Mouse (Mus musculus): Measurements from ENCODE around the gene Cdca5.
A peak's percentile ranks its signal among the peaks of the same experiment; 100 is the strongest.
"Not testable (repeated sequence)": the region's sequence is repeated elsewhere in the genome, so short reads cannot be mapped to it uniquely, and the experiment has no call there.

The Cdca5 gene

DNA sequence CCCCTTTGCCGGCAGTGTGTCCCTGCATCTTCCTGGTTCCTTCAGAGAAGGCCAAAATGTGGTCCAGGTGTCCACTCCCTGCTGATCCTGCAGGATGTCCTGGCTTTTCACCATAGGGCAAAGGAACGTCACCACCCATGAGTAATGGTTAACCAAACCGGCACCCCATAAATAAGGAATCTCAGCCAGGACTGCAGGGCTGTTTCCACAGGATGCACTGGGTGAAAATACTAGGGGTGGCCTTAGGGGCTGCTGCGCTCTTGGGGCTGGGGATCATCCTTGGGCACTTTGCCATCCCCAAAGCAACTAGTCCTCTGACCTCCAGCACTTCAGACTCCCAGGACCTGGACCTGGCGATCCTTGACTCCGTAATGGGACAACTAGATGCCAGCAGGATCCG lies 20.8 kb downstream of the Cdca5 start, which contains the start of gene Naaladl1:
Naaladl1 (plus strand) TSS at position 197 of the 400 bp plus-strand sequence.
- no peak for DNase-seq

DNA sequence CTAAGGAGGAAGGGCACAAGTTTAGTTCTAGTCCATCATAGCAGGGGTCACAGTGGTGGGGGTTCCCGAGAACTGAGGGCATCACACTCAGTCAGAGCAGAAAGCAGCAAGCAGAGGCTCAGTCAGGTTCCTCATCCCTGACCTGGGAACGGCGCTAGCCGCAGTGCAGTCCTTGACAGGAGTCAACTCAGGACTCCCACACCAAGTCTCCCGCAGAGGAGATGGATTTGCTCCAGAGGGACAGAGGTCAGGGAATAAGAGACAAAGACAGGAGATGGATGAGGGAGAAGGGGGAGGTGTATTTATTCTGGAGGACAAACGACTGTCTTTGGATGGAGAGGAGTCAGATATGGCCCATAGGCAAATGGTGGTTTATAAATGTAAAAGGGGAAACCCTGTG lies 28.3 kb downstream of the Cdca5 start:
- no peak for DNase-seq

DNA sequence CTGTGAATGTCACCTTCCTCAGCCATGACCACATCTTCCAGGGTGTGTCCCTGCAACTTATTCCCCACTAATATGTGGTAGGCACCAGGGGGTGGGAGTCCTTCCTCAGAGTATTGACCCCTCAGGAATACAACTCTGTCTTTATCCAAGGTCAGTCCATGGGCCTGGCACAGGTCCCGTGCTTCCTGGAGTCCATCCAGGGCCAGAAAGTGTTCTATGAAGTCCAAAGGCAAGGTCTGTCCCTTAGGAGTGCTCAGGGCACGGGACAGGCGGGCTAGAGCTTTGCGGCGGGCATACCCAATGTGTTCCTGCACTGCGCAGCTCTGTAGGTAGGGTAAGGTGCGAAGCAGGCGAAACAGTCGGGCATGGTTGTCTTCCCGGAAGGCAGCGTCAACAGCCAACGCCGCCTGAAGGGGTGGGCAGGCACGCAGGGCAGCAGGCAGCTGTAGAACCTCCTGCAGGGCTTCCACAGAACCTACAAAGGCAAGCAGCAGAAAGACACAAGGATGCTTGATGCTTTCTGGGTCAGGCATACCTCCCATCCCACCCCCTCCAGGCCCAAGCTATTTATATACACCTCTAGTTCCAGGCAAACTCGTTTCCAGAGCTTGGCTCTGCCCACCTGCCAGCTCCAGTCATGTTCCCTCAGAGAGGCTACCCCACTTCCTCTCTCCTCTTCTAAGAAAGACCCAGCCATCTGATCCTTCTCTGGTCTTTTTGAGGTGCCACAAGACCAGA lies 31.5 kb downstream of the Cdca5 start:
- DNase-seq = peak; percentile 60

DNA sequence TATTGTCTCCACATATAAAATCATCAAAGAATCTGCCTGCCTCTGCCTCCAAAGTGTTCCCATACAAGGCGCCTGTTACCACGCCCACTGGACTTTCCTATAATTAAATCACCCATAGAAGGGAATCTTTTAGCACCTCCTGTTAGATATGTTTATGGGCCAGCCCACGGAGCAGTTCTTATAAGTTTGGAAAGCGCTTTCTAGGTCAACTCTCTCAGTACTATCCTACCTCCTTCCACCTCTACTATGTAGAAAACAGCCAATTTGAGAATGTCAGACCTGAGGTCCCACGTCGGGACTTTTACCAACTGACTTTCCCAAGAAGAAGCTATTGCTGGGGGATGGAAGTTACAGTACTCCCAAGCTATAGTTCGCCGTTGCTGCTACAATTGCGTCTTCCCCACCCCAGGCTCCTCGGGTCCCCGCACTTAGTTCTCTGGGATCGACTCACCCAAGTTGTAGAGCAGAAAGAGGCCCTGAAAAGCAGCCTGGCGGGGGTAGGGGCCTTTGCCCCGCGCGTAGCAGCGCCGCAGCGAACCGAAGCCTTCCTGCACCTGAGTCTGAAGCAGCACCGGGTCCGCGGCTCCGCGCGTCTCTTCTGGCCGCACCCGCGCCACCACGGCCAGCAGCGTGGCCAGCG lies 32.7 kb downstream of the Cdca5 start:
- peak; percentile 49 for DNase-seq

DNA sequence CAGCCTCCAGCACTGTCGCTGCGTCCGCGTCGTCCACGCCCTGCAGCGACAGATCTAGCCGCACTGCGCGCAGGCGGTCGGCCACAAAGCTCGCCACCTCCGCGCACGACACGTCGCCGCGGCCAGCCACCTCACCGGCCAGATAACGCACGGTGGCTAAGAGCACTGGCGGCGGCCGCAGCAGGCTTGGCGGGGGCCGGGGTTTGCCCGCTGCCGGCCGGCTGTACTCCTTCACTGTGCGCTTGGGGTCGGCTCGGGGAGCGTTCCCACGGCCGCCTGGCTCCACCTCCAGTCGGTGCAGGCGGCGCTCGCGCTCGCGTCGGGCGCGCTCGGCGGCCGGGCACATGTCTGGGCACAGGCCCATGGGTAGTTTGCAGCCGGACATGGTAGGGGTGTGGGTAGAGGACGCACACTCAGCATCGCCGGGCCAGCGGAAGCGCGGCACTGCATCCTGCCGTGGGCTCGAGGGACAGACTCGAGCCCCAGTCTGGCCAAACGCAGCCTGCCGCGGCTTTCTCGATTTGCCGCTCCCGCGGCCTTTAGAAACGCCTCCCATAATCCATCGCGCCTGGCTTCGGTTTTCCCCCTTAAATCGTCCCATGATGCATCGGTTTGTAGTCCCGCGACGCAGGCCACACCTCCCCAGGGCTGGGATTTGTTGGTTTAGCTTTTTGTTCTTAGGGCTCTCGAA lies 33.3 kb downstream of the Cdca5 start, which contains the start of gene Sac3d1:
Sac3d1 (minus strand) TSS at position 665 of the 691 bp plus-strand sequence.
- peak; percentile 89 for DNase-seq

DNA sequence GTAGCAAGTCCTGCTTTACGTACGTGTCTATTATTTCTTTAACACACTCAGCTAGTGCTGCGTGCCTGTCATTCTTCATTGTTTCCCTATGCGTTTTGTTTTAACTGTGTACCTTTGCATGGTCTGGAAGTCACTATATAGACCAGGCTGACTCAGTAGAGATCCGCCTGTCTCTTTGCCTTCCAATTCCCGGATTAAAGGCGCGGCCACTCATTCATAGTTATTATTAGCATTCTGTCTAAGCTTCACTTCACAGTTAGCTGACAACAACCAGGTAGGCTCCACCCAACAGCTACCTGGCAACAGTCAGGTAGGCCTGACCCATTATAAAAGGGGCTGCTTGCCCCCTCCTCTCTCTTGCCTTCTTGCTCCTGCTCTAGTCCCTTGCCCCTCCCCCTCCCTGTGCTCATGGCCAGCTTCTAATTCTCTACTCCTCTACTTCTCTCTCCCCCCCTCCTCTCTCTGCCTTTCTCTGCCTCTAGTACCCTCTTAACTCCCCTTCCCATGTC lies 33.9 kb downstream of the Cdca5 start:
- peak; percentile 62 for DNase-seq

DNA sequence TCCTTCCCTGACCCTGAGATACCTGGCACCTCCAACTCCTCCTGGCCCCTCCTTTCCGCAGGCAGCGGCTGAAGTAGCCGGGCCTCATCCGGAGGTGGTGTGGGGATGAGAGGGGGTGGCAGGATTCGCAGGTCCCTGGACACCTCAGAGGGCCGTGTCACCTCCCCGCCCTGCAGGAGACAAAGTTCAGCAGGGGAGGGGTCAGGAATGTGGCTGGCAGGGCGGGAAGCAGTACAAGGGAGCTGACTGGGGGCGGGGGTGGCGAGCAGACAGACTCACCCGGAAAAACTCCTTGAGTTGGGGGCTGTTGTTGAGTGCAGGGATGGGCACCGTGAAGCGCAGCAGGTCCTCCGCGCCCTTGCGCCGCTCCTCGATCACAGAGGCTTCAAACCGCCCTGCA lies 37.0 kb downstream of the Cdca5 start:
- DNase-seq = no peak

DNA sequence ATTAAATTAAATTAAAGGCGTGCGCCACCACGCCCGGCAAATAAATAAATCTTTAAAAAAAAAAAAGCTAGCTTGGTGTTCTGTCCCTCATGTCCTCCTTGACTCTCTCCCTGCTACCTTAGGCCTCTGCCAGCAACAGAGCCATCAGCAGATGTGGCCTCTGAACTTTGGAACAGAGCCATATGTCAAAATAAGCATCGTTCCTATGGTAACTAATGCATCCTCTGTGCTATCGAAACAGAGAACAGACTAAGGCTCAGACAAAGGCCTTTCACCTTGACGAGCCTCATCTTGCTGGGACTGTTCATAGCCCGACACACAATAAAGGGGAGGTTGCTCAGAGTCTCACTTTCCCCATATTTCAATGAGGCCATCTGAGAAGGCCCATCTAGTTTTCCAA lies 38.5 kb downstream of the Cdca5 start:
- DNase-seq = no peak

DNA sequence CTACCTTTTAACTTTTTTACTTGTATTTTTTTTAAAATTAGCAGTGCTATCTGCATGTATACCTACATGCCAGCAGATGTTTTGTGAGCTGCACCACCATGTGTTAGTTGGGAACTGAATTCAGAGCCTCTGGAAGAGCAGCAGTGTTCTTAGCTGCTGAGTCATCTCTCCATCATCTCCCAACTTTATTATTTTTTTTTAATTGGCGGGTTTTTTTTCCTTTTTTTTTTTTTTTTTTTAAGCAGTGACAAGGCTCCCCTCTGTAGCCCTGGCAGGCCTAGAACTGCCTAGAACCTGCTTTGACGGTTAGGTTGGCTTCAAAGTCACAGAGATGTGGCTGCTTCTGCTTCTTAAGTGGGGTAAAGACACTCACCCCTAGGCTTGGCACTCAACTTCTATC lies 40.1 kb downstream of the Cdca5 start:
- no peak for DNase-seq

DNA sequence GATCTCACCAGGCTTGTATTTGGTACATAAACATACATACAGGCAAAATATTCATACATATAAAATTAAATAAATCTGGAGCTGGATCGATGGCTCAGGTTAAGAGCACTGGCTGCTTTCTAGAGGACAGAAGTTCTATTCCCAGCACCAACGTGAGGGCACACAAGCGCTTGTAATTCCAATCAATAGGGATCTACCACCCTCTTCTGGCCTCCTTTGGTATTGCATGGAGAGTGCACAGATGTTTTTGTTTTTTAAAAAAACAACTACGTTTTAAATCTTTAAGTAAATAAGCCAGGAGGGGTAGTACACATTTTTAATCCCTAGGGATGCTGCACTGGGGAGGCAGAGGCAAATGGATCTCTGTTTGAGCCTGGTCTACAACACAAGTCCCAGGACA lies 41.5 kb downstream of the Cdca5 start:
- DNase-seq = peak; percentile 78

DNA sequence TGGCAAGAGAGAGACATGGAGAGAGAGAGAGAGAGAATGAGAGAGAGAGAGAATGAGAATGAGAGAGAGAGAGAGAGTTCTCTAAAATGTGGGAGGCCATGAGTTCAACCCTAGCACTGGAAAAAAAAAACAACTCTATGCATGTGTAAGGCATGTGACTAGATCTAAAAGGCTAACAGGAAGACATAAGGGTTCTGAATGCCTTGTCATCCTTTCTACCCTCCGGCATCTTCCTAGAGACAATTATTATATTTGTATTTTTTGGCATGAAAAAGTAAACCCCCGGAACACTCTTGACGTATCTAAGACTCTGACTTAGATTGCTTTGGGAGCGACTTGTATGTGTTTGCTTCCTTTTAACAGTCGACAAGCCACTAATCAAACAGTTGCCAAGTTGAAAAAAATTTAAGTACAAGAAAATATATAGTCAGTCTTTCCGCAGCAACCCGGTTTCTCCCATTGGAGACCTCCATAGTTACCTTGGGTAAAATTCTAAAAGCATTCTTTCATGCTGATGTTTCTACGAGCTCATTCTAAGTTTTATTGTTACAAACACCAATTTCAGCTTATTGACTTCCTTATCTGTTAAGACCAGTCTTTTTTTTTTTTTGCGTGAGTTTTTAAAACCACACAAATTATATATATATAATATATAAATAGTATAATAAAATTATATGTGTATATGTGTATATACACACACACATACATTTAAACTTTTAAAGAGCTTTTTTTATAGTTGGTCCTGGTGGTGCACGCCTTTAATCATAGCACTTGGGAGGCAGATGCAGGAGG lies 42.2 kb downstream of the Cdca5 start:
- no peak for DNase-seq

DNA sequence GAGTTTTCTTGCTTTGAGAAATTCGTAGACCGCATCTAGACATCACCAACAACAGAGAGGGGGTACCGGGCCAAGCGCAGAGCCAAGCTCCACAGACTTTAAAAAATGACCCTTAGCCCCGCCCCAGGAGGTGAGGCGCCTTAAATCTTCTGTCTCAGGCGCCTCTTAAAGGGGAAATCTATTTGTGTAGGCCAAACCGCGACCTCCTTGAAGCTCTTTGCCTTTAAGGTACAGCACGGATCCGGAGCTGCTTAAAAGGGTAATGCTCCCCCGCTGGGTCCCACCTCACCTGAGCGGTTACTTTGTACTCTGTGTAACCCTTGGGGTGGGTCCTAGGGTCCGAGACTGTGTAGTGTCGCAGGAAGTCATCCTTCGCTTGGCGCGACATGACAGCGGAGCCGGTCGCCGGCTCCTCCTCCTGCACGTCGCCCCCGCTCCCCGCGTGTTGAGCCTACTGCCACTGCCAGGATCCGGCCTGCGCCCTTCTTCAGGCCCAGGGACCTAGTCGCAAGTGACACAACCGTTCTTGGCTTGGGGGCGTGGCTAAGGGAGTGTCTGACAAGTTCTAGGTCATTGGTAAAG lies 43.1 kb downstream of the Cdca5 start, which contains the start of gene Snx15:
Snx15 (minus strand) TSS at position 545 of the 582 bp plus-strand sequence.
- DNase-seq = peak; percentile 98

DNA sequence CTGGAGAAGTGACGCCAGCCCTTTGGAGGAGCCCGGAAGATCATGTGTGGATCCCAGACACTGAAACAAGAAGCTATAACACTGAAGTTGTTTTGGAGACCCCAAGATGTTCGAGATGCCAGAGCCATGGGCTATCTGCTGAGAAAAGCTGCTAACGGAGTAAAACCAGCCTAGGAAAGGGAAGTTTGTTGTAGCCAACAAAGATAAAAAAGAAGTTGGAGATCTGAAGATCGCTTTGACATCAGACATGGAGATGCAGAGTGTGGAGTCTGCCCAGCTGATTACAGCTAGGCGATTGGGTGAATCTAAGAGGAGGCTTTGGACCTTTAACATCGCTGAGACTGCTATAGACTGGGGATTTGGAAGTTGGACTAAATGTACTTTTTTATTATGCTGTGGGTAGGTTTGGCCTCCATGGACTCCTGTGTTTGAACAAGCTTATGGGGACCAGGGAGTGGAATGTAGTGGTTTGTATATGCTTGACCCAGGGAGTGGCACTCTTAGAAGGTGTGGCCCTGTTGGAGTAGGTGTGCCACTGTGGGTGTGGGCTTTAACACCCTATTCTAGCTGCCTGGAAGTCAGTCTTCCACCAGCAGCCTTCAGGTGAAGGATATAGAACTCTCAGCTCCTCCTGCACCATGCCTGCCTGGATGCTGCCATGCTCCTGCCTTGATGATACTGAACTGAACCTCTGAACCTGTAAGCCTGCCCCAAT lies 45.8 kb downstream of the Cdca5 start:
- DNase-seq = not testable (repeated sequence)

DNA sequence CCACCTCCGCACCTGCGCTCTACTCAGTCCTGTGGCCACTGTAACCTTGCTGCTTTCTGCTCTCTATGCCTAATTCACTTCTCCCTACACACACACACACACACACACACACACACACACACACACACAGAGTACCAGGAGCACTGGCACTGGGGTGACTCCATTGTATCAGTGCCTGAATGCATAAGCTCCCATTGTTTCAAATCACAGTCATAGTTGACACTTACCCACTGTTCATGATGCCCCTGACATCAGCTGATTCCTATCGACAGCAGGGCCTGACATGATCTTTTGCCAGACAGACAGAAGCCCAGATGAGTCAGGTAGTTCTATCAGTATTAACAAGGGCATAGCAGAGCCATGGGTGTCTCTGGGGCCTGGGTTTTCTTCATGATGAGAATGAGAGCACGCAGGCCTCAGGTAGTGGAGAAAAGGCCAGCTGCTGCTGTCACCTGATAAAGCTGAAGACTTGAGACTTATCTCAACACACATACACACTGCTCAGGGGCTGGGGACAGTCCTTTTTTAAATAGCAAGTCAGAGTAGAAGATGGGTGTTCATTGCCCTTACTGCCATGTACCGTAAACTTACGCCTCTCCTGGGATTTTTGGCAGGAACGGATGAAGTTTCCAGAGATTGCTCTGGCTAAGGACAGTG lies 47.5 kb downstream of the Cdca5 start:
- no peak for DNase-seq

DNA sequence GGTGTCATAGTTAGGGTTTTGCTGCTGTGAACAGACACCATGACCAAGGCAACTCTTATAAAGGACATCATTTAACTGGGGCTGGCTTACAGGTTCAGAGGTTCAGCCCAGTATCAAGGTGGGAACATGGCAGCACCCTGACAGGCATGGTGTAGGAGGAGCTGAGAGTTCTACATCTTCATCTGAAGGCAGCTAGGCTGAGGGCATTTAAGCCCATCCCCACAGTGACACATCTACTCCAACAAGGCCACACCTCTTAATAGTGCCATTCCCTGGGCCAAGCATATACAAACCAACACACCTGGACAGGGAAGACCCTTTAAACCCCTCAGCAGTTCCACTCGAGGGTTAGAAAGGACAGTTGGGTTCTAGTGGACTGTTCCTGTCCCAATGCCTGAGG lies 48.4 kb downstream of the Cdca5 start:
- not testable (repeated sequence) for DNase-seq

DNA sequence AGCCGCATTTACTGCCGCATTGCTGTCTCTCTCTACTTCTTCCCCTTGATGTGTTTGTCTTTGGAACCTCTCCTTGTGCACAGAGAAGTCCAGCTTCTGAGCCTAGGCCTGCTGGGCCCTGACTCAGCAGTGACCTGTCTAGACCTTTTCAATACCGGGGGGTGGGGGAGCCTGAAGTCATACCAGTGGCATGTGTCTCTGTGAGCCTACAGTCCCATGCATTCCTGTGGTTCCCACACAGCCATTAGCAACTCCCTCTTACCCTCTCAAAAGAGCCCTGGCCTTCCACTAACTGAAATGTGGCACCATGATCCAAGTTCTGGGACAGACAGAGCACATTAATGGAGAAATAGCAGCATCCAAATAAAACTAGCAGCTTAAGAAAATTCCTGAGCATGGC lies 51.6 kb downstream of the Cdca5 start:
- no peak for DNase-seq

DNA sequence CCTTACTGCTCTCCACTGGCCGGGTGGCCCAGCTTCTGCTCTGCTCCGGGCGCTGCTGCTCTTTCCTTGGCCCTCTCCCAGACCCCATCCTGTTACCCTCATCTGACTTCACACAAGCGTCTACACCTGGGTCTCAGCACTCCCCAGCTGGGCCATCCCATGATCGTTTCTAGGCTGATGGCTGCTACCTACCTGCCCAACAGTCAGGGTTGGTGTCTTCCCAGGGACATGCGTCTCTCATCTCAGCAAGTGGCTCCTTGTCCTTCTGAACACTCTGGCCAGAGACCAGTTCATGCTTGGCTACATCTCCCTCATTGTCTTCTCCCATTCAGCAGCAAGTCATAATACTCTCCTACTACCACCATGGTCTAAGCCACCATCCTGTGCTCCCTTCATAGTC lies 54.9 kb downstream of the Cdca5 start:
- no peak for DNase-seq

DNA sequence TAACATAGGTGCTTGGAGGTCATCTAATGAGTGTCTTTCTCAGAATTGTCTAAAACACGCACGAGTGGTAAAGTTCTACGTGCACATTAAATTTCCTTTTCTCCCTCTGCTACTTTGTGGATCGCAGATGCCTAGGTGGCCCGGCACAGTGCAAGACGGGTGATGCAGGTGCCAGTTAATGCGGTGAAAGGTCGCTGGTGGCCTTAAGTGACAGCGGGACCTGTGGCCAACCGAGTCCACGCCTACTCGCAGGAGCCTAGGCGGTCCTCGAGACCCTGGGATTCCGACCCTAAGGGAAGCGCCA lies 55.5 kb downstream of the Cdca5 start:
- no peak for DNase-seq

DNA sequence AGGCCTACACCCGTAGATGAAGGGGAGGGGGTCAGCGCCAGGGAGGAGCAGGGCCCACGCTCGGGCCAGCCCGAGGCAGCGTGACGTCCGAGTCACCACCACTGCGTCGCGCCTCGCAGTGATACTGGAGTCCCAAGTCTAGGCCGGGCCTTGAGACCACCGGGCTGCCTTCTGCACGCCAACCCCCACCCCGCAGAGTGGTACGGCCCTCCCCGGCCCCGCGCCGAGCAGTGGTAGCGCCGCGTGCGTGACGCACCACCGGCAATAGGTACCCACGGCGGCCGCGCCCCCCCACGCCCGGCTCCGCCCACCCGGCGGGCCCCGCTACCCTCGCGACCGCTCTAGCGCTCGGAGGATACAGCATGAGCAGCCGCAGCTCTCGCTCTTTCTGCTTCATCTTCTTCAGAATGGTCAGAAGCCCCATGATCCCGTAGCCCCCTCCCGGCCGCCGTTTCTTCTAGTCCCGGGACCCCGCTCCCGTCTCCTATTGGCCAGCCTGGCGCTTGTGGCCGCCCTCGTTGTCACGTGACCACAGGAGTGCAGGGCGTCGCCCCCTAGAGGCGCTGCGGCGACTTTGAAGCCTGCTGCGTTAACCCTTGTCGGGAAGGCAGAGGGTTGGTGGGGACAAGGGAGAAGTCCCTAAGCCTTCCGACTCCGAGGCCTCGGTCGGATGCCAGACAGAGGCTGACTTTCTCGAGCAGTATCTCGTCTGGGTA lies 56.1 kb downstream of the Cdca5 start, which contains the start of gene Batf2:
Batf2 (plus strand) TSS at position 306 of the 716 bp plus-strand sequence.
- peak; percentile 94 for DNase-seq

DNA sequence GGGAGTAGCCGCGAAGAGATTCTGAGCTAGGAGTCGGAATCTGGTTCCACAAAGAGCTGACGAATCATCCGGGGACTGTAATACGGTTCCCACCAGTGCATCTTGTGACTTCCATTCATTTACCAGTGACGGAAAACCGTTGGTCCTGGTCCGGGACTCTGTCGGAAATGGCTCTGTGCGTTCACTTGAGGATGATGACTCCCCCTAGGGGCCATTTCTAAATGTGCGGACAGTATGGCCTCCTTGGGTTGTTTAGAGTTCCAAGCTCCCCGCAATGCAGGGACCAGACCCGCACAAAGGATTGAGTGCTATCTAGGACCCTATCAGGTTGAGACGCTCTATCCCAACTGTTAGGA lies 56.6 kb downstream of the Cdca5 start, which contains the start of gene Arl2:
Arl2 (minus strand) TSS at position 155 of the 356 bp plus-strand sequence.
- peak; percentile 93 for DNase-seq
